Mouse (Mus musculus) brain, embryonic 14.5 days (tissue): ENCODE measurements at regions not wholly inside any gene's neighbourhood (a gene's known extent, or its start where the extent isn't known, plus 50 kb on each side); places are given as distances from the start of the nearest gene placed in this dataset.

ENCODE experiments used
- DNase-seq: peaks from one replicate; pipeline ENCODE4 v3.0.0-alpha.2; 2011; ENCODE audit warnings: low read depth
- CTCF ChIP-seq: fragments of 200-500 bp; IDR thresholded peaks from 2 replicates; pipeline ENCODE4 v1.5.1; 2012; ENCODE audit warnings: inconsistent platforms, mild to moderate bottlenecking, moderate library complexity, borderline replicate concordance; ENCODE audit not compliant: insufficient read depth, insufficient read length; ENCODE audit errors: extremely low read depth
- POLR2A ChIP-seq: fragments of 200-500 bp; IDR thresholded peaks from 2 replicates; pipeline ENCODE4 v1.6.1; 2012; ENCODE audit warnings: mild to moderate bottlenecking, inconsistent platforms, borderline replicate concordance; ENCODE audit not compliant: poor library complexity, insufficient read depth, insufficient read length, severe bottlenecking; ENCODE audit errors: extremely low read depth

DNA sequence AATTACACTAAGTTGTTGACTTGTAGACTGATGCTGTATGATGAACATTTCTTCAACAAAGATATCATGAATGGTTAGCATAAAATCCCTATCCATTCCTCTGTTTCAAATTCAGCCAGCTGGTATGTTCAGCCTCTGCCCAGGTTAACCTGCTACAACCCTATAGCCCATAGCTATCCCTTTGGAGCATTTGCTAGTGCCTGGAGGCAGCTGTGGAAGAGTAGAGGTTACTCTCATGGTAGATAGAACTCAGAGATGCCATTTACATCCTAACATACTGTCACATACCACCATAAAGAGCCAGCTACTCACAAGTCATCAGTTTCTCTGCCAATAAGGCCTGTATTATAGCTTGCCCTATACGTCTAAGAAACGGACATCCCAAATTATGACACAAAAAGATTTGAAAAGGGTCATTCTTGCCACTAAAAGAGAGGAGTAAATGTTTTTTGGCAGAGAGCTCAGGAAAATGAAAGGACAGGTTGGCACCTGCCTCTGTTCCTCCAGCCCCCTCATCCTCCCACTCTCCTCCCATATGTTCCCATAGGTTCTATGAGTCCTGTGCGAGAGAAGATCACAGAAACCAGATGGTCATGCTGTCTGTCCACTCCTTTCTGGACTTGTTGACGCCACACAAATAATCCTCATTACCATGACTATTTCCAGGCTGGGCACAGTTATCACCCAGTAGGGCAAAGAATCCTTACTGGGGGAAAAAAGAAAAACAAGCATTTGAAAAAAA is 156.5 kb upstream of the Ngly1 start:
- DNase-seq = no peak
- TF ChIP-seq CTCF (no peak), POLR2A (no peak)

DNA sequence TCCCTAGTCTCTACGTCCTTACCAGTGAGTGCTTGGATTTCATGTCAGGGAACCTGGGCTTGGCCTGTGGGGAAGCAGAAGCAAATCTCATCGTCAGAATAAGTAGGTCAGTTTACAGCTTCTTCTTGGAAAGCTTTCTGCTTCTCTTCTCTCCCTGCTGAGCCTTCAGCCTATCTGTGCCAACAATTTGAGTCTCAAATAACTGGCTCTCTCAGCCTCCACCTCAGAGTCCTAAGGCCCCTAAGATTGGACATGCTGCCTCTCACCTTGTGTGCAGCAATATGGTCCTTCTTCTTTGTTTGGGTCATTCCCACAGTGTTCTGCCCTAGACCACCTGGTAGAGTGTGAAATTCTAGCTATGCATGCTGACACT is 156.0 kb upstream of the Ngly1 start:
- no peak for DNase-seq
- TF ChIP-seq CTCF = no peak
- TF ChIP-seq POLR2A = no peak

- no peak for TF ChIP-seq CTCF
- no peak for TF ChIP-seq POLR2A
- DNase-seq = no peak
These were observed 139.7 kb upstream of the Ngly1 start for GRCm38 (mm10) chr14:16109414-16109813.

DNA sequence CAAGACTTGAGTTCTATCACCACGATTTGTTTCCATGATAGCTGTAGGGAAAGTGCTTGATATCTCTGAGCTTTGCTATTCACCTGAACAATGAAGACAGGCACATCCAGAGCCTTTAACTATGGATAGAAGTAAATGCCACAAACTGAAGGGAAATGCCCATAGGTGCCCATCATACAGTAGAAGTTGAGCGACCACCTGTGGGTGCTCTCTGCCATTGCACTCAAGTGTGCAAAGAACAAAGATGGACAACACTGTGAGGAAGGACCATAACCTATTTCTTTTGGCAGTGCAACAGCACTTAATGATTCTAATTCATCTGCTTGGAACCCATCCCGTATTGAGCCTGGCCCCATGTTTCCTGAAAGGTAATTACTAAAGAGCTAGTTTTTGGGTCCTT is 116.4 kb upstream of the Ngly1 start:
- TF ChIP-seq CTCF (peak; percentile 4; the same call in 1 of the 2 replicates), POLR2A (no peak)
- DNase-seq = no peak

- DNase-seq = no peak
- TF ChIP-seq POLR2A (no peak), CTCF (no peak)
These were observed 115.7 kb upstream of the Ngly1 start for GRCm38 (mm10) chr14:16133410-16133809.

- no peak for TF ChIP-seq POLR2A
- TF ChIP-seq CTCF = no peak
- DNase-seq = peak; percentile 5
These were observed 112.9 kb upstream of the Ngly1 start for GRCm38 (mm10) chr14:16136187-16136586.

DNA sequence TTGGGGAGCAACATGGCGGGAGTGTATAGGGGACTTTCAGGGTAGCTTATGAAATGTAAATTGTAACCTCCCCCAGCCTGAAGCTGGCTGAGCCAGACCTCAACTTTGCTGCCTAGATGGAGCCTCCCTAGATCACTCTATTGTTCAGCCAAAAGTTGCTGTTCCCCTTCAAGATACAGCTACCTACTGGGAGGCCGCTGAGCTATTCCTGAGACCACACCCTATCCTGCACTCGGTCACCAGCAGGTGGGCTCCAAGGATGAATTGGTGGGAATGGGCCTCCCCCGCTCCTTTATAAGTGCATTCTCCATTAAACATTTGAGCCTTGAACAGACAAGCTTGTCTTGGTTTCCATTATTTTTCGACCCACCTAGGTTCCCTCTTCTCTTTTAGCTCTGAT is 104.8 kb upstream of the Ngly1 start:
- TF ChIP-seq CTCF (no peak), POLR2A (no peak)
- DNase-seq = no peak

- DNase-seq = no peak
- TF ChIP-seq CTCF = no peak
- no peak for TF ChIP-seq POLR2A
These were observed 102.3 kb upstream of the Ngly1 start for GRCm38 (mm10) chr14:16146811-16147210.

DNA sequence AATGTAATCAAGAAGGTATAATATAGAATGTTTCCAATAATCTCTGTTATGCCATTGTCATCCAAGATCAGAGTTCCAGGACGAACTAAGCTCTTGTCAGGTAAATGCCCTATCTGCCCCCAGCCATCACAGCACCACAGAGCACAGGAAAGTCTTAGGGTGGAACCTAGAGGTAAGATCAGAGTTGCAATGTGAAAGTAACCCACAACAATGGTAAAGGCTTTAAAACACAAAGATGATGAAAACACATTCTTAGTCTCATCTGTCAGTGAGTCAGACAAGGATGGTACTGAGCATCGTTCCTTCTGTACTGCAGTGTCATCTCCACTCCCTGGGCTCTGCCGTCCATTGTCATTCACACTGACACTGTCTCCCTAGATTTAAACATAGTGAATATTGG is 97.3 kb upstream of the Ngly1 start:
- no peak for DNase-seq
- TF ChIP-seq POLR2A = no peak
- TF ChIP-seq CTCF = no peak

DNA sequence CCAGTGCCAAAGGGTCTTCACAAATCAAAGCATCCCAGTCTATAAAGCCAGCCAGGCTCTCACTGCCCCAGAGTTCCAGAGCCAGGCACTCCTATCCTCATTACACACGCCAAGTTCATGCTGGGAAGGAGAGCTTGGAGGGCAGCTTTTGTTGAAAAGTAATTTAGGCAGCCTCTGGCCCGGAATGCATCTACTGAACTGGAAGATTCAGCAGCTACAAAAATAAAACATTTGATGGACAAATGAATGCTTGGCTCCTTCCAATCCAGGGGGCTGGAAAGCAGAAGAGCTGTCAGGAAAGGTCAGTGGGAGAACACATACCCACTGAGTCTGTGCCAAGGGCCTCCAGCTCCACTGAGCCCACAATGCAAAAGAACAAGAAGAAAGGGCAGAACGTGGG is 96.4 kb upstream of the Ngly1 start:
- TF ChIP-seq CTCF (no peak), POLR2A (no peak)
- peak; percentile 72 for DNase-seq

- no peak for TF ChIP-seq POLR2A
- TF ChIP-seq CTCF = no peak
- no peak for DNase-seq
These were observed 94.0 kb upstream of the Ngly1 start for GRCm38 (mm10) chr14:16155106-16155505.

DNA sequence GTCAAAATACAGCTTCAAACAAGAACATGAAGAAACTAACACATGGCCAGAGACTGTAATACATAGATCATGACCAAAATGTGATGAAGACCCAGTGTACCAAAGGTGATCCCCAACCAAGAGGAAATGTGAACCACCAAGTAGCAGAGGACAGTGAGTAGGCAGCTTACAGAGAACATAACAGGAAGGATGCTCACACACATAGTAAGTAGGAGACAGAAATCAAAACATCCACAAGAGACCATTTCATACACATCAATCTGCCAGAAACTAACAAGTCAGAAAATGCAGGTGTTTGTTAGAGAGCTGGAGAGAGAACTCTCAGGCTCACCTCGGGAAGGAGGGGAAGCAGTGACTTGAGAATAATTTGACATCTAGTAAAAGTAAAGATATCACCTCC is 78.9 kb upstream of the Ngly1 start:
- TF ChIP-seq CTCF (no peak), POLR2A (no peak)
- no peak for DNase-seq

GRCm38 (mm10) chr14:16172261-16172660 is 76.8 kb upstream of the Ngly1 start:
- no peak for DNase-seq
- no peak for TF ChIP-seq POLR2A
- TF ChIP-seq CTCF = no peak

DNA sequence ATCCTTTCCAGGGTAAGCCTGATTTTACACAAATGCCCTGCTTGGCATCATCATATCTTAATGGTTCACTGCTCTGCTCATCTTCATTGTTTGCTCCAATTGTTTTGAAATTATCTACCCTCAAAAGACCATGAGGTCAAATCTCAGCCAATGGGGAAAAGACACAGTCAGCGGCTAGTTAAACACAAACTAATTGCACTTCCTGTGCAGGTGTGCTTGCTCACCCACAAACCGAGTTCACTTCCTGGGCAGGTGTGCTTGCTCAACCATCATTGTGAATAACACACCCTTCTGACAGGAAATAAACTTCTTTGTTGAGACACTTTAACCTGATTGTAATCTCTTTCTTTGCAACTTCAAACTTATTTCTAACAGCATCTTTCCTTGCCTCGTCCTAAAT is 75.8 kb upstream of the Ngly1 start:
- DNase-seq = no peak
- no peak for TF ChIP-seq CTCF
- no peak for TF ChIP-seq POLR2A
